Mouse (Mus musculus): Measurements from ENCODE around the gene Ttc39b. TPM values are rescaled to one million over a fixed set of nuclear protein-coding genes. Genes with fewer than 3 reads are reported as not detected.

The Ttc39b gene
- polyA plus RNA-seq, 1 experiment: 20.8 TPM

DNA sequence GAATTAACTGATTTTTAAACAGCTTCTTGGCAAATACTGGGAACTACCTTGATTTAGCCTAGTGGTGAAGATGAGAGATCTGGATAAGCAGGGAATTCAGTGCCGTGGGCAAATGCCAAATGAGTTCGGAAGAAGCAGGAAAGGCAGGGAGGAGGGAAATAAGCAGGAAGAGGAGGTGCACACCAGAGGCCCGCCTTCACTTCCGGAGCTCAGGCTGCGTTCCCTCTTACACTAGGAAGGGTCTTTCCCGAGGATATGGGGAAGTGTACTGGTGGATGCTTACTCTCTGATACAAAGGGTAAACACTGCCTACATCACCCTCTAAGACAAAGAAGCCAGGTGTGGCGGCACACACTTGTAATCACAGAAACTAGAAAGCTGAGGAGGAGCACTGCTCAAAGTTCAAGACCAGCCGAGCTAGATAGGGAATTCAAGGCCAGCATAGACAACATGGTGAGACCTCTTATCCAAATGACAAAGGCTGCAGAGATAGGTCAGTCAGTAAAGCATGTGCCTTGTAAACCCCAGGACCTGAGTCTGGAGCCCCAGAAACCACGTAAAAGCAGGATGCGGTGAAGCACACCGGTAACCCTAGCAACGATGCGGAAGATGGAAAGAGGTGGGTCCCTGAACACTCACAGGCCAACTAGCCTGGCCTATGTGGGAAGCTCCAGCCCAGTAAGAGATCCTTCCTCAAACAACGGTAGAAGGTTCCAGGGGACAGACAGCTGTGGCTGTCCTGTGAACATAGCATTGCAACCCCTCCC lies 57.9 kb downstream of the Ttc39b start:
- Histone ChIP-seq H3K27ac (ENCODE audit: insufficient read depth, low read length) (no peak overlapping the region), H3K4me1 (ENCODE audit: control insufficient read depth, insufficient read depth, low read length) (peaks cover 4% of the 10 kb centered on the region), H3K4me3 (ENCODE audit: insufficient read depth, low read length) (no peak overlapping the region)
- no peak for TF ChIP-seq POLR2A (IDR thresholded peaks at IDR 0.05; ENCODE audit: extremely low read depth, insufficient read depth, low read length)
- TF ChIP-seq CTCF (IDR thresholded peaks at IDR 0.05; ENCODE audit: extremely low read depth, insufficient read depth, low read length): no peak

GRCm38 (mm10) chr4:83264832-83265231 lies 59.2 kb downstream of the Ttc39b start:
- Histone ChIP-seq H3K27ac (ENCODE audit: insufficient read depth, low read length) (no peak overlapping the region), H3K4me1 (ENCODE audit: control insufficient read depth, insufficient read depth, low read length) (peaks cover 4% of the 10 kb centered on the region), H3K4me3 (ENCODE audit: insufficient read depth, low read length) (no peak overlapping the region)
- TF ChIP-seq POLR2A (IDR thresholded peaks at IDR 0.05; ENCODE audit: extremely low read depth, insufficient read depth, low read length) (no peak), CTCF (IDR thresholded peaks at IDR 0.05; ENCODE audit: extremely low read depth, insufficient read depth, low read length) (no peak)

DNA sequence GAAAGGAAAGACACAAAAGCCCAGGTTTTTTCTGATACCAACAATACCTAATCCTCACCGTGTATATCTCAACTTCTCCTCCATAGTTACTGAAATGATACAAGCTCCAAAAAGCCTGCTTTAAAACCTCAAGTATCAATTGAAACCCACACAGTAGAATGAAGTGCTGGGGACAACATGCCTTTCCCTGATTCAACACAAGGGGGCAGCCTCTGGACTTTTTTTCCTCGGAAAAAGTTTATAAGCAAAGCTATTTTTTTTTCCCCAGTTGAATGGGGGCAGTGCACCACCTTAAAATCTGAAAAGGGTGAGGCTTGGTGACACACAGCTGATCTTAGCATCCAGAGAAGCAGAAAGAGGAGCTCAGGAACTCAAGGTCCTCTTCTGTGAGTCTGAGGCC lies 62.1 kb downstream of the Ttc39b start:
- TF ChIP-seq POLR2A (IDR thresholded peaks at IDR 0.05; ENCODE audit: extremely low read depth, insufficient read depth, low read length) (no peak), CTCF (IDR thresholded peaks at IDR 0.05; ENCODE audit: extremely low read depth, insufficient read depth, low read length) (peak; percentile 49; the same call in 1 of the 2 replicates)
- Histone ChIP-seq H3K27ac (ENCODE audit: insufficient read depth, low read length) (no peak overlapping the region), H3K4me1 (ENCODE audit: control insufficient read depth, insufficient read depth, low read length) (peaks cover 4% of the 10 kb centered on the region), H3K4me3 (ENCODE audit: insufficient read depth, low read length) (no peak overlapping the region)

GRCm38 (mm10) chr4:83259690-83260089 lies 64.4 kb downstream of the Ttc39b start:
- no peak for TF ChIP-seq CTCF (IDR thresholded peaks at IDR 0.05; ENCODE audit: extremely low read depth, insufficient read depth, low read length)
- no peak for TF ChIP-seq POLR2A (IDR thresholded peaks at IDR 0.05; ENCODE audit: extremely low read depth, insufficient read depth, low read length)
- H3K27ac ChIP-seq (ENCODE audit: insufficient read depth, low read length): no peak overlapping the region
- H3K4me3 ChIP-seq (ENCODE audit: insufficient read depth, low read length): no peak overlapping the region
- no peaks in the 10 kb centered on the region for H3K4me1 ChIP-seq (ENCODE audit: control insufficient read depth, insufficient read depth, low read length)

DNA sequence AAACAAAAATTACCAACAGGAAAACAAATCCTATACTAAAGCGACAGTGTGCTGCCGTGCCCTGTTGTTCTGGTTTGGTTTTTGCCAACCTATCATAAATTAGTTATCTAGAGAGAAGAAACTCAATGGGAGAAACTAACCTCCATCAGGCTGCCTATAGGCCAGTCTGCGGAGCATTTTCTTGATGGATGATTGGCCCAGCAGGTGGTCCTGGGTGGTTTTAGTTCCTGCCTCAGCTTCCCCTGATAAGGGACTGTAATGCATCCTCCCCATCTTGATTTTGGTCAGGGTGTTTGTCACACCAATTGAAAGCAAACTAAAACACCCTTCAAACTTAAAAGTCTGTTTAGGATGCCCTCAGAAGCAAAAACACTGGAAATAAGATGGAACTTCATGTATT lies 65.8 kb downstream of the Ttc39b start:
- H3K4me3 ChIP-seq (ENCODE audit: insufficient read depth, low read length): no peak overlapping the region
- no peaks in the 10 kb centered on the region for H3K4me1 ChIP-seq (ENCODE audit: control insufficient read depth, insufficient read depth, low read length)
- TF ChIP-seq CTCF (IDR thresholded peaks at IDR 0.05; ENCODE audit: extremely low read depth, insufficient read depth, low read length) (no peak), POLR2A (IDR thresholded peaks at IDR 0.05; ENCODE audit: extremely low read depth, insufficient read depth, low read length) (no peak)
- no peak overlapping the region for H3K27ac ChIP-seq (ENCODE audit: insufficient read depth, low read length)

DNA sequence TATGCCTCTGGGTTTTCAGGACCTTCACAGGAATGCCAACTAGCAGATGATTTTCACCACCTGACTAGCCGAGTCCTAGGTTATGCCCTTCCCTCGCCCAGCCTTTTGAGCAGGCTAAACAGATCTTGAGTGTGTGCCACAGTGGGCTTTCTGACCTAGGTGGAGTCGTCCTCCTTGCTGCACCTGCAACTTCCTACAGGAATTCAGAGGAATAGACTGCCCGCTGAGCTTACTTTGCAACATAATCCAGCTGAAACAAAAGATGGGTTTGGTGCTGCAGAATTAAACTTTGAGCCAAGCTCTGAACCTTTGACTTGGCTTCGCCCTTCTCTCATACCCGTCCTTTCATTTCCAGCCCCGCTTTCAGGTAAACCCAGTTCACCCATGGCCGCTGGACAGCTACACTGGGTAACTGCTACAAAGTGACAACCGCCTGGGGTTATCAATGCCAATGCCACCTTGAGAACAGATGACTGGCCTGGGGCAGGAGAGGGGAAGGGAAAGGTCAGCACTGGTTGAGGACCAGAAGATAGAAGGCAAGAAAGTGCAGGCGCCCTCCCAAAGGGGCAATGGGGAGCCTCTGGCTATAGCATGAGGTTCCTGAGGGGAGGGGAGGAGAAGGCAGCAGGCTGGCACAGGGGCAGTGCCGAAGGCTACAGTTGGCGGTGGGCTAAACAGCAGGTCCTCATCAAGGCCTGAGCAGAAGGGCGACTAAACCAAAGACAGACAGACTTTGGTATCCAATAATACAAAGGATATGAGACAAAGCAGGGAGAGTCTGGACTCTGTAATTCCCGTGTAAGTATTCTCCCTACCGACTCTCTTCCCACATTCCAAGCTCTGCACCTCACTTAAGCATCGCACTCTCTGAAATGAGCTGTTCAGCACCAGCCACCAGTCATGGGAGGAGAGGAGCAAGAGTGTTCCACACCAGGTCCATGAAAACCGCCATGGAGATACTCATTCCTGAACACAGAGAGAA lies 66.5 kb downstream of the Ttc39b start:
- no peaks in the 10 kb centered on the region for H3K4me1 ChIP-seq (ENCODE audit: control insufficient read depth, insufficient read depth, low read length)
- H3K4me3 ChIP-seq (ENCODE audit: insufficient read depth, low read length): no peak overlapping the region
- TF ChIP-seq POLR2A (IDR thresholded peaks at IDR 0.05; ENCODE audit: extremely low read depth, insufficient read depth, low read length) (no peak), CTCF (IDR thresholded peaks at IDR 0.05; ENCODE audit: extremely low read depth, insufficient read depth, low read length) (no peak)
- H3K27ac ChIP-seq (ENCODE audit: insufficient read depth, low read length): no peak overlapping the region

DNA sequence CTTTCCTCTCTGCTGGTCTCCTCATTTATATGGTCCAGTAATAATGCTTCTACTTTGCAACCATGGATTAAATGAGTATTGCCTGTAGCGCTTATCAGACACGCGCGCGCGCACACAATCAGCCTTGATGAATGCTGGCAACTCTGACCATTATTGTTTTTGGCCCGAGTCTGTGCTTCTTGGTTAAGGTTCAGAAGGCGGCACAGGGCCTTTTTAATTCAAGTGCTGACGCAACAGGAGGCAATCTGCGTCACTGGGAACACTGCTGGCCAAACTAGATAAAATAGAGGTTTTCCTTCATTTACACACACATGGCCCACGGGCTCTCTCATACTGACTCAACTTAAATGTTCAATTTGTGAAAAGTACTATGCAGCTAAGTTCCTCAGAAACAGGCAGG lies 67.3 kb downstream of the Ttc39b start:
- Histone ChIP-seq H3K27ac (ENCODE audit: insufficient read depth, low read length) (no peak overlapping the region), H3K4me3 (ENCODE audit: insufficient read depth, low read length) (no peak overlapping the region), H3K4me1 (ENCODE audit: control insufficient read depth, insufficient read depth, low read length) (no peaks in the 10 kb centered on the region)
- no peak for TF ChIP-seq CTCF (IDR thresholded peaks at IDR 0.05; ENCODE audit: extremely low read depth, insufficient read depth, low read length)
- no peak for TF ChIP-seq POLR2A (IDR thresholded peaks at IDR 0.05; ENCODE audit: extremely low read depth, insufficient read depth, low read length)

GRCm38 (mm10) chr4:83254941-83255340 lies 69.1 kb downstream of the Ttc39b start:
- TF ChIP-seq POLR2A (IDR thresholded peaks at IDR 0.05; ENCODE audit: extremely low read depth, insufficient read depth, low read length) (no peak), CTCF (IDR thresholded peaks at IDR 0.05; ENCODE audit: extremely low read depth, insufficient read depth, low read length) (no peak)
- Histone ChIP-seq H3K4me1 (ENCODE audit: control insufficient read depth, insufficient read depth, low read length) (no peaks in the 10 kb centered on the region), H3K27ac (ENCODE audit: insufficient read depth, low read length) (no peak overlapping the region), H3K4me3 (ENCODE audit: insufficient read depth, low read length) (no peak overlapping the region)

GRCm38 (mm10) chr4:83253679-83254078 lies 70.4 kb downstream of the Ttc39b start:
- Histone ChIP-seq H3K4me3 (ENCODE audit: insufficient read depth, low read length) (no peak overlapping the region), H3K27ac (ENCODE audit: insufficient read depth, low read length) (no peak overlapping the region), H3K4me1 (ENCODE audit: control insufficient read depth, insufficient read depth, low read length) (no peaks in the 10 kb centered on the region)
- TF ChIP-seq POLR2A (IDR thresholded peaks at IDR 0.05; ENCODE audit: extremely low read depth, insufficient read depth, low read length) (no peak), CTCF (IDR thresholded peaks at IDR 0.05; ENCODE audit: extremely low read depth, insufficient read depth, low read length) (no peak)
